Mouse (Mus musculus): ENCODE measurements around the gene Yif1b. TPM values are rescaled to one million over a fixed set of nuclear protein-coding genes. Genes with fewer than 3 reads are reported as not detected.
"Not testable (repeated sequence)": the region's sequence is repeated elsewhere in the genome, so short reads cannot be mapped to it uniquely, and the experiment has no call there.

The Yif1b gene
- 57.0 TPM for polyA plus RNA-seq (2021)

GRCm38 (mm10) chr7:29238019-29238967 is at the start of gene Yif1b:
TSS of gene Yif1b (plus strand) at chr7:29238329.
- POLR2A ChIA-PET: interaction anchor here (1.4 kb wide), 1 partner anchor 9 kb away, joined by 8 read pairs; the partner anchor contains the start of gene 2200002D01Rik
- in situ Hi-C loops (cut with MboI; ENCODE audit: low pct_unique_long_range_greater_than_20kb): no loop called here
- ATAC-seq (peak; percentile 88), DNase-seq (ENCODE audit: low read depth, low spot score) (peak; percentile 97)
- peaks cover 2% of the 10 kb centered on the region for H3K27me3 ChIP-seq
- TF ChIP-seq CTCF (IDR thresholded peaks at IDR 0.05): no peak
- CTCF ChIA-PET: interaction anchor here (0.6 to 1.2 kb wide), 4 partner anchors 9 to 63 kb away, joined by 3 to 4 read pairs (median 4); no protein-coding TSS in a partner anchor

- DNase-seq (ENCODE audit: low read depth, low spot score); ATAC-seq; in situ Hi-C loops (cut with MboI; ENCODE audit: low pct_unique_long_range_greater_than_20kb); H3K27me3 ChIP-seq; CTCF ChIA-PET; POLR2A ChIA-PET: not testable (repeated sequence)
Observed at GRCm38 (mm10) chr7:29194230-29194629, 43.9 kb upstream of the Yif1b start.

- DNase-seq (ENCODE audit: low read depth, low spot score) (no peak), ATAC-seq (no peak)
- no peak for TF ChIP-seq CTCF (IDR thresholded peaks at IDR 0.05)
- ChIA-PET POLR2A (interaction anchor here (0.6 kb wide), 1 partner anchor 57 kb away, joined by 4 read pairs; no protein-coding TSS in a partner anchor), CTCF (no interaction called here)
- H3K27me3 ChIP-seq: peaks cover 7% of the 10 kb centered on the region
- in situ Hi-C loops (cut with MboI; ENCODE audit: low pct_unique_long_range_greater_than_20kb): loop anchor here (5.0 kb wide), 1 partner anchor 515 kb away; no protein-coding TSS in a partner anchor
Observed at GRCm38 (mm10) chr7:29202577-29202976, 35.6 kb upstream of the Yif1b start.

- in situ Hi-C loops (cut with MboI; ENCODE audit: low pct_unique_long_range_greater_than_20kb); POLR2A ChIA-PET; CTCF ChIA-PET; DNase-seq (ENCODE audit: low read depth, low spot score); H3K27me3 ChIP-seq: not testable (repeated sequence)
- peak; percentile 33 for ATAC-seq
Observed at GRCm38 (mm10) chr7:29211013-29211412, 27.1 kb upstream of the Yif1b start.

DNA sequence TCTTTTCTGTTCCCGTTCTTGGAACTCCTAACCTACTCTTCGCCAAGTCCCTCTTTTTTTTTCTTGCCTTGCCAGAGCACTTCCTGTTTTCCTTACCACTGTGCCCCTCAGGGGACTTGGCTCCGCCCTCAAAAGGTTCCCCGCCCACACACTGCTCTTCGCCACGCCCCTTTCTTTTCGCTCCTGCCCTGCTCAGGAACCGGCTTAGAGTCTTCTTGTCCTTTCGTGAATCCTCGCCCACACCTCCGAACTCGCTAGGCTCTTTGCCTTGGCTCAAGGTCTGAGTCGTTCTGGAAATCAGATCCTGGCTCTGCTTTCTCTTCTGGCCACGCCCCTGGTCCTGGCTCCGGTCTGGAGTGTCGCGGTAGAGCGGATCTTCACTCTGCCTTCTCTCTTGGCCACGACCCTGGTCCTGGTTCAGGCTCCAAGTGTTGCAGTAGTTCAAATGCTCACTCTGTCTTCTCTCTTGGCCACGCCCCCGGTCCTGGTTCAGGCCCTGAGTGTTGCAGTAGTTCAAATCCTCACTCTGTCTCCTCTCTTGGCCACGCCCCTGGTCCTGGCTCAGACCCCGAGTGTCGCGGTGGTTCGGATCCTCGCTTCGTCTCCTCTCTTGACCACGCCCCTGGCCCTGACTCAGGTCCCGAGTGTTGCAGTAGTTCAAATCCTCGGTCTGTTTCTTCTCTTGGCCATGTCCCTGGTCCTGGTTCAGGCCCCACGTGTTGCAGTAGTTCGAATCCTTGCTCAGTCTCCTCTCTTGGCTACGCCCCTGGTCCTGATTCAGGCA is 26.5 kb upstream of the Yif1b start:
- no peak for TF ChIP-seq CTCF (IDR thresholded peaks at IDR 0.05)
- DNase-seq (ENCODE audit: low read depth, low spot score): peak; percentile 27
- no peaks in the 10 kb centered on the region for H3K27me3 ChIP-seq
- ChIA-PET CTCF (no interaction called here), POLR2A (no interaction called here)
- ATAC-seq: peak; percentile 64
- in situ Hi-C loops (cut with MboI; ENCODE audit: low pct_unique_long_range_greater_than_20kb): no loop called here

DNA sequence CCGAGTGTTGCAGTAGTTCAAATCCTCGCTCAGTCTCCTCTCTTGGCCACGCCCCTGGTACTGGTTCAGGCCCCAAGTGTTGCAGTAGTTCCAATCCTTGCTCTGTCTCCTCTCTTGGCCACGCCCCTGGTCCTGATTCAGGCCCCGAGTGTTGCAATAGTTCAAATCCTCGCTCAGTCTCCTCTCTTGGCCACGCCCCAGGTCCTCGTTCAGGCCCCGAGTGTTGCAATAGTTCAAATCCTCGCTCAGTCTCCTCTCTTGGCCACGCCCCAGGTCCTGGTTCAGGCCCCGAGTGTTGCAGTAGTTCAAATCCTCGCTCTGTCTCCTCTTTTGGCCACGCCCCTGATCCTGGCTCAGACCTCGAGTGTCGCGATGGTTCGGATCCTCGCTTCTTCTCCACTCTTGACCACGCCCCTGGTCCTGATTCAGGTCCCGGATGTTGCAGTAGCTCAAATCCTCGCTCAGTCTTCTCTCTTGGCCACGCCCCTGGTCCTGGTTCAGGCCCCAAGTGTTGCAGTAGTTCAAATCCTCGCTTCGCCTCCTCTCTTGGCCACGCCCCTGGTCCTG is 25.8 kb upstream of the Yif1b start:
- TF ChIP-seq CTCF (IDR thresholded peaks at IDR 0.05): no peak
- ChIA-PET POLR2A (no interaction called here), CTCF (no interaction called here)
- ATAC-seq (no peak), DNase-seq (ENCODE audit: low read depth, low spot score) (no peak)
- in situ Hi-C loops (cut with MboI; ENCODE audit: low pct_unique_long_range_greater_than_20kb): no loop called here
- H3K27me3 ChIP-seq: no peaks in the 10 kb centered on the region

DNA sequence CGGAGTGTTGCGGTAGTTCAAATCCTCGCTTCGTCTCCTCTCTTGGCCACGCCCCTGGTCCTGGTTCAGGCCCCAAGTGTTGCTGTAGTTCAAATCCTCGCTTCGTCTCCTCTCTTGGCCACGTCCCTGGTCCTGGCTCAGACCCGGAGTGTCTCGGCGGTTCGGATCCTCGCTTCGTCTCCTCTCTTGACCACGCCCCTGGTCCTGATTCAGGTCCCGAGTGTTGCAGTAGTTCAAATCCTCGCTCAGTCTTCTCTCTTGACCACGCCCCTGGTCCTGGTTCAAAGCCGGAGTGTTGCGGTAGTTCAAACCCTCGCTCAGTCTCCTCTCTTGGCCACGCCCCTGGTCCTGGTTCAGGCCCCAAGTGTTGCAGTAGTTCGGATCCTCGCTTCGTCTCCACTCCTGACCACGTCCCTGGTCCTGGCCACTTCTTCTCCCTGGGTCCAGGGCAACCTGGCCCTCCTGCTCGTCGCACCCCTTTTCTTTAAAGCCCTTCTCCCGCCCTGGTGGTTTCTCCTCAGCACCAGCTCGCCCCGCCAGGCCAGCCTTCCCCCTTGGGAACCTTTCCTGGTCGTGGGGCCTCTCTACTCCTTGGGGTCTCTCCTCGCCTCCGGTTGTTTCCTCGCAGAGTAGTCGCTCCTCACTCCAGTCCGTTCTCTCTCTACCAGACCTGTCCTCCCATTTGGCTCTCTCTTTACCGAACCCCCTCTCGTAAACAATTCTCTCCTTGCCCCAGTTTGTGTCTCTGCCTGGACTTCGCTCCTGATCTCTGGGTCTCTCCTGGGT is 25.2 kb upstream of the Yif1b start:
- POLR2A ChIA-PET; DNase-seq (ENCODE audit: low read depth, low spot score); CTCF ChIA-PET; ATAC-seq; H3K27me3 ChIP-seq; in situ Hi-C loops (cut with MboI; ENCODE audit: low pct_unique_long_range_greater_than_20kb): not testable (repeated sequence)

GRCm38 (mm10) chr7:29213675-29214082 is 24.4 kb upstream of the Yif1b start, which contains the start of gene Catsperg1:
TSS of gene Catsperg1 (minus strand) at chr7:29214035.
- CTCF ChIA-PET: no interaction called here
- no peak for DNase-seq (ENCODE audit: low read depth, low spot score)
- POLR2A ChIA-PET: no interaction called here
- in situ Hi-C loops (cut with MboI; ENCODE audit: low pct_unique_long_range_greater_than_20kb): no loop called here
- TF ChIP-seq CTCF (IDR thresholded peaks at IDR 0.05): no peak
- ATAC-seq: no peak
- no peaks in the 10 kb centered on the region for H3K27me3 ChIP-seq

DNA sequence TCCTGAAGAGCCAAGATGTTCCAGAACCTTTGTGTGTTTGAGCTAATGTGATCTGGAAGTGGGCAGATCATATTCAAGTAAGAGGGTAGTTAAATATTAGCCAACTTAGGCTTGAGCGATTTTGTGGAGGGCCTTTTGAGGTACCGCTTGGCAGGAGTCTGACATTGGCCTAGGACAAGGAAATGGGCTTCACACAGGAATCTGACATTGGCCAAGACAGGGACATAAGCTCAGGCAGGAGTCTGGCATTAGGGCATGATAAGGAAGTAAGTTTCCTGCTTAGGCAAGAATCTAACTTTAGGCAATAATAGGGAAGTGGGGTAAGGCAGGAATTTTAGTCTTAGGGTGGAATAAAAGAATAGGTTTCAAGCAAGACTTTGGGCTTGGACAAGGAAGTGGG is 23.9 kb upstream of the Yif1b start:
- DNase-seq (ENCODE audit: low read depth, low spot score) (no peak), ATAC-seq (no peak)
- in situ Hi-C loops (cut with MboI; ENCODE audit: low pct_unique_long_range_greater_than_20kb): no loop called here
- TF ChIP-seq CTCF (IDR thresholded peaks at IDR 0.05): no peak
- no peaks in the 10 kb centered on the region for H3K27me3 ChIP-seq
- ChIA-PET POLR2A (no interaction called here), CTCF (no interaction called here)

GRCm38 (mm10) chr7:29214846-29215245 is 23.3 kb upstream of the Yif1b start:
- POLR2A ChIA-PET: no interaction called here
- no peaks in the 10 kb centered on the region for H3K27me3 ChIP-seq
- no peak for ATAC-seq
- no peak for TF ChIP-seq CTCF (IDR thresholded peaks at IDR 0.05)
- in situ Hi-C loops (cut with MboI; ENCODE audit: low pct_unique_long_range_greater_than_20kb): no loop called here
- no peak for DNase-seq (ENCODE audit: low read depth, low spot score)
- CTCF ChIA-PET: no interaction called here
